Mouse (Mus musculus): ENCODE measurements around the gene Ntrk3.

The Ntrk3 gene

DNA sequence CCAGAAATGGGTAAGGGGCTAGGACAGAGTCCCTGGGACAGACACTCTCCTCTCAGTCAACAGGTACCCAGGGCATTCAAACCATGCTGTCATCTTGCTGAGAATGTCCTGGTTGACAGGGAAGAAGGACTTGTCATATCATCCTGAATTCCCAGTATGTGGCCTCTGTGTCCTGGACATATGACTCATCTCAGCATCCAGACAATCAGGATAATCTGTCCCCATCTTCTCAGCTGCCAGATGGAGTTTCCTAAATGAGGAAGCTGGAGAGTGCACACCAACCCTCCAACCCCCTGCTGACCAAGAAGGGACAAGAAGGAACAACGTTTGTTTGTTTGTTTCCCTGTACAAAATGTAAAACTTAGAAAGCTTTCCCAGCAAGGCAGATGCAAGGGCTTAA, 156.5 kb downstream of the Ntrk3 start:
- no peak for DNase-seq (ENCODE audit: extremely low read depth, insufficient read length, low spot score)

DNA sequence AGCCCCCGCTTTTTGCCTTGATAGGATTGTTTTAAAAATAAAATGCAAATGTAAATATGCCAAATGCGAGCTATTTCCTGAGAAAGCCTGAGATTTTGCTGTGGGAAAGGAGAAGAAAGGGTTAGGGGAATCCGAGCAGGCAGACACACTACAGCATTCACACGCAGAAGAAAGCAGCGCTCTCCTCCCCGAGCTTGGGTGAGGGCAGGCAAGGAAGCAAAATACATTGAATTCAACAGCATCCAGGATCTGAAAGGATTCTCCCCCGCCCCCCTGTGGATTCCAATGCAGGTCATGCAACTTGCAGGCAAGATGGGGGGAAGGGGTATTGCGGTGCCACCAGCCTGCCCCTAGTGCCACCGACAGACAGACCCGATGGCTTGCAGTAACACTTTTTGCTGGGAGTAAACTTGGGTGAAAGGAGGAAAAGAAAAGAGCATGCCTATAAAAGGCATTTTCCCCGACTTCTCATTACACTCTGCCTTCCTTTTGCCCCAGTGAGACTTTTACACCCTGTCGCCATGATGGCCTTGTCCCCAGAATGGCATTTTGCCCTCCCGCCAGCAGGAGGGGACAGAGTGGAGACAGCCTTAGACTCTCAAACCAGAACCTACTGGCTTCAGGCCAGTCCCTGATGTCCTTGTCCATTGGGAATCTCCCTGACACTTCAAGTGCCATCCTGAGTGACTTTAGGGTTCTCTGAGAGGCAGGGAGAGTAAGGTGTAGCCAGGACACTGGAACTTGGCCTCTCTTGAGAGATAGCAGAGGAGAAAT, 158.2 kb downstream of the Ntrk3 start:
- no peak for DNase-seq (ENCODE audit: extremely low read depth, insufficient read length, low spot score)

DNA sequence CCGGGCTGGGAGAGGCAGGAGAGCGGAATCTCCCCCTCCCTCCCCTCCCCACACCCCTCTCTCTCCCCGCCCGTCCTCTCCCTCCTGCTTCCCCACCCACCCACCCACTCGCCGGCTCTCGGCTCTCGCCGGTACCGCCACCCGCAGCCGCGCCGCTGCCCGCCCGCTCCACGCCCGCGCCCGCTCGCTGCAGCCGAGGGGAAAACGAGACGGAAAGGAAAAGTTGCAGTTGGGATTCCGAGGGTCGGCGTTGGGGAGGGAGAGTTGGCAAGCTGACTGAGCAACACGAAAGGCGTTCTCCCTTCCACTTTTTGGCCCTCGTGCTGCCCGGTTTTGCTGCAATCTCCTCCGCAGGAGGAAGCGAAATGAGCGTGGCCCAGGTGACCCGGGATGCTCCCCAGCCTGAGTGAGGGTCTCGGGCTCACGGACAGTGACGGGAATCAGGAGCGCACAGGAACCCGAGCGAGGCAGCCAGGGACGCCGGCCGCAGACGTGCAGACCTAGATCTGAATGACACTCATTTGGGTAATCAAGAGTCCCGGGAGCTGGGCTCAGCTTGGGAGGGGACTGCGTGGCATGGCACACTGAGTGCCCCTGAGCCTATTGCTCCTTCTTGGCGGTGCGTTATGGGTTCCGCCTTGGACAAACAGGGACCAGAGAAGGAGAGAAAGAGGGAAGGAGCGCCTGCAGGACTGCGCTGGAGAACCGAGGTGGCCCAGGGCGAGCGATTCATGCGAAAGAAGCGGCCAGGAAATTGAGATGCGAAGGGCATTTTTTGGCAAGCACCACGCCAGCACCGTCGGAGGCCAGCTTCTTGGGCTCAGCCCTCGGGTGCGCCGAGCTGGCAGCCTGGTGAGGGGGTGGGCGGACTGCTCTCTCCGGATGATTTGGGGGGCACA, 159.1 kb downstream of the Ntrk3 start:
- no peak for DNase-seq (ENCODE audit: extremely low read depth, insufficient read length, low spot score)

DNA sequence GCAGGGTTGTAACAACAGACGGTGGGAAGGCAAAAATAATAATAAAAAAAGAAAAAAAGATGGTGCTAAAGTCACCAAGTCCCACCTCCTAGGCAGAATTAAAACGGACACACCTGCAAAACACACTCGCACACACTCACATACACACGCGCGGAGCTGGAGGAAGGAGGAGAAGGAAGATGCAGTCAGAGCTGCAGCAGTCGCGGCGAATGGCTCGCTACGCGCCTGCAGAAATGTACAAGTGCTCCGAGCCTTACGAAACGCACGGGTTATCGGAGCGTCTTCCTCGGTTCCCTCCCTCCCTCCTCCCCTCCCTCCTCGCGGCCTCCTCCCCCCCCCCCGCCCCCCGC, 159.7 kb downstream of the Ntrk3 start:
- no peak for DNase-seq (ENCODE audit: extremely low read depth, insufficient read length, low spot score)

DNA sequence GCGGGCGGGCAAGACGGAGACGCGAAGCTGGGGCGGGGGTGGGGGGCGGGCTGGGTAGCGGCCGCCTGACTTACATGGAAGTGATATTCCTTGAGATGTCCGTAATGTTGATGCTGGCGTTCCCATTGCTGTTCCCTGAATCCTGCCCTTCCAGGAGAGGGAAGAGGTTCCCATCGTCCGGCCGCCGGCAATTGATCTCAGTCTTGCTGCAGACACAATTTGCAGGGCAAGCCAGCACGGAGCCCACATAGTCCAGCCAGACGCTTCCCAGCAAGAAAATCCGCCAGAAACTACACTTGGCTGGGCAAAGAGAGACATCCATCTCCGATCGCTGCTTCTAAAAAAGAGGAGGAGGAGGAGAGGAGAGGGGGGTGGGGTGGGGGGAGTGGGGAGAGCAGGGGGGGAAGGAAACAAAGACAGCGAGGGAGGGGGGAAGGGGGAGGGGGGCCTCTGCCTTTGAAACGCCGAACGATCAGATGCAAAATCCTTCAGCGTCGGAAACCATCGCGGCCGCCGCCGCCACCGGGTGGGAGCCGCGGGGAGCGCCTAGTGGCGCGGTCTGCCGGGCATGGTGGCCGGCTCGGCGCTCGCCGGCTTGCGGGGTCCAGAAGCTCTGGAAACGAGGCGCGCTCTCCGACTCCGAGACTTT, 160.2 kb downstream of the Ntrk3 start:
- DNase-seq (ENCODE audit: extremely low read depth, insufficient read length, low spot score): no peak

DNA sequence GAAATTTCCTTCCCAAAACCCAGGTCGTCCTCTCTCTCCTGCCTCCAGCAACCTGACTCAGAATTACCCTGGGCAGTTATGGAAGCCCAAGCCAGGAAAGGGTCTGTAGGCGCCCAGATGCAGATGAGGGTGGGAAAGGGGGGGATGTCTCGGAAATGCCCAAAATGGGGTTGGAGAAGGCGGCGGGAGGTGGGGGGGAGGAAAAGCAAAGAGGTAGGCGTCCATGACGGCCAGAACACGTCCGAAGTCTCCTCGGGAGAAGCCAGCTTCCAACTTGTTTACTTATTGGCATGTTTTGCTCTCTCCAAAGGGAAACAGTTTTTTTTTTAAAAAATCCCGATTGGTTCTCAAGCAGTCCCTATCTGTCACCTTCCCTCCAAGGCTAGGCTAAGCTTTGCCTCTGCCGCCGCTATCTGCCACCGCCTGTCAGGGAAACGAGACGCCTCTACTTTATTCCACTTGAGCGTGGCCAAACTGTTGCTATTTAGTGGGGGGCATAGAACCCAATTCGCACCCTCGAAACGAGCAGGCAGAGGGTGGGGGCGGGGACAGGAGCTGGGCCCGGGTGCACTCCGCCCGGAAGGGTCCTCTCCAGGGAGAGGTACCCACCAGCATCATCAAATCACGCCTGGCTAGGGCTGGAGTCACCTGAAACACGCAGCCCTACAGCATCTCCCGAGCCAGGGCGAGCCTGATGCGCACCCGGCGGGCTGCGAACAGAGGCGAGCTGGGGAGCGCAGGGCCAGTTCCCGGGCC, 160.9 kb downstream of the Ntrk3 start:
- DNase-seq (ENCODE audit: extremely low read depth, insufficient read length, low spot score): no peak

DNA sequence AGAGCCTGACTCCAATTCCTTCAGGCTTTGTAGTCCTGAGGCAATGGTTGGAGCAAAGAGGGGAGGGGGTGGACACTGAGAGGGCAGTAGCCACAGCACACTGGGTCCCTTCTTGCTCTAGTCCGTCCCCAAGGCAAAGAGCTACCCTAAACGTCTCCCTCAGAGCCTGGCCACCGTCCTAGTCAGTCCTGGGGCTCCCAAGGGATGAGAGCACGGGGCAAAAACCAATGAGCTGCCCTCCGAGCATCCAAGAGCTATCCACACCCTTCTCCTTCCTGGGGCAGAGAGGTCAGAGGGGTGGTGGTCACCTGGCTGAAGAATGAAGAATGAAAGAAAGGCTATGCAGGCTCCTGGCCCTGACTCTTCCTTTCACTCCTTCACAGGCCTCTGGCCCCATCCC, 161.6 kb downstream of the Ntrk3 start:
- no peak for DNase-seq (ENCODE audit: extremely low read depth, insufficient read length, low spot score)

DNA sequence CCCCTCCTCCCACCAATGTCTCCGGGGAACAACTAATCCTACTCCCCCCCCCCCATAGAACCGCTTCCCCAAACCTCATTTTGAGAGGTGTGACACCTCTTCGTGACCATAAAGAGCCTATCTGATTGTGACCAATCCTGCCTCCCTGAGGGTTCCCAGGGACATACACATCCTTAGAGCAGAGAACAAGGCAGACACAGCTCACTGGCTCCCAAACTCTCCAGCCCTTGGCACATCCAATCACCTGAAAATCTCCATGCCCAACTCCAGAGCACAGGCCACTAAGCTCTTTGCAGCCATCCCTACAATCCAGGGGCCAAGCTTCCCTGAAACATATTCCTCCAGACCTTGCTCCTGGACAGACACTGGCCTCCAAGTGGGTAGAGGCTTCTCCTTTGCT, 162.3 kb downstream of the Ntrk3 start:
- DNase-seq (ENCODE audit: extremely low read depth, insufficient read length, low spot score): no peak

DNA sequence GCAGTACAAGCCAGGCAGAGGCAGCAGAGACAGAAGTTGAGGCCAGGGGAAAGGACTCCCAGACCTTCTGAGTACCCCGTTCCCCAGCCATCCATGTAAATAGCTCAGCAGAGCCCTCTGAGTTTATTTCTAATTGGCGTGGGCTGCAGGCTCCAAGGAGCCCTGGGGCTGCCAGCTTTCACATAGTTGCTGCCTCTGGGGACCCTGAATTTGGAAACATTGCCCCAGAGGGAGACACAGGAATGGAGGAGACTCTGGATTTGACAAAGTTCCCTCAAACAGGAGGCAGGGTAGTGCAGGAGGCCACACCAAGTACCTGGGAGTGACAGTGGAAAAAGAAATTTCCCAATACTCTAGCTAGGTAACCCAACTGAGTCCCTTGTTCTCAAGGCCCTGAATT, 166.6 kb downstream of the Ntrk3 start:
- no peak for DNase-seq (ENCODE audit: extremely low read depth, insufficient read length, low spot score)

DNA sequence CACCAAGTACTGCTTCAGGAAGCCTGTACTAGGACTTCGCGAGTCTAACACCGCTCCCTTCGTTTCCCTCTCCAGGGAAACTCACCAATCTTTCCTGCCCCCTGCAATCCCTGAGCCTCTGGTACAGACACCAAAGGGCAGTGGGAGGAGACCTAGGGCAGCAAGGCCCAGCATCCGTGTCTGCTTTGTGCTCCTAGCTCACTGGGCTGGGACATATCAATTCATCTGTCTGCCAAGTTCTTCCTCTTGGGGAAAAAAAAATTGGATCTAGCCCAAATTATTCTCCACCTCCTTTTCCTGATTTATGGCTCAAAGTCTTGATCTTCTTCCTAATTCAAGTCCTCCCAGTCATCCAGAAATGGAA, 168.6 kb downstream of the Ntrk3 start:
- no peak for DNase-seq (ENCODE audit: extremely low read depth, insufficient read length, low spot score)

DNA sequence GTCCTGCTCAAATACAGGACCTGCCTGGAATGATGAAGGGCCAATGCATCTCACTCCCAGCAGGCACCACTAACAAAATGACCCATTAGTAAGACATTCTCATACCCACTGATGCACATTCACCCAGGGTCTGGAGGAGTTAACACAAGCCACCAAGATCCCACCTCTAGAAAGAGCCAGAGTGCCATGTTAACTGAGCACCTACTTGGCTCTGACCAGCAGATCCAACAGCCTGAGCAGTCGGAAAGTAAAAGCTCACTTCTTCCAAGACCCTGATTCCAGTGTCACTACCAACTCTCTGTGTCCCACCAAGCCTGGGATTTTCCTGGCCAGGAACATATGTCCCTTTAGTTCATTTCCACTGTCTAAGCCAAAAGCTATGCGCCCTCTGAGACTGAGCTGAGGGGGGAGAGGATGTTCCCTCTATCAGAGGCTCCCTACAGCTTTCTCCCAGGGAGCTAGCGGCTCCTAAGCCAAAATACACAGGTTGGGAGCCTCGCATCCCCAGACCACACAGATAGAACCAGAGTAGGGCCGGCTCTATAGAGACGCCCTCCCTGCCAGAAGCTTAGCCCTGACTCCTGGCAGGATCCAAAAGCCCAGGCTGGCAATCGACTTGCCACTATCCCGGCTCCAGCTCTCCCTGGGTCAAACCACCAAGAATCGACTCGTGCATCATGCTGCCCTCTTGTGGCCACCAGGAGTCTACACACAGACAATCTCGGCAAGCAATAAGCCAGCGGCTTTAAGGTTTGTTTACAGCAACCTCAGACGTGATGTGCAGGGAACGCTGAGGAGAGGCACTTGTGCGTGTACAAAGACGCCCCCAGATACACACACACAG, 169.2 kb downstream of the Ntrk3 start:
- peak; percentile 9 for DNase-seq (ENCODE audit: extremely low read depth, insufficient read length, low spot score)

DNA sequence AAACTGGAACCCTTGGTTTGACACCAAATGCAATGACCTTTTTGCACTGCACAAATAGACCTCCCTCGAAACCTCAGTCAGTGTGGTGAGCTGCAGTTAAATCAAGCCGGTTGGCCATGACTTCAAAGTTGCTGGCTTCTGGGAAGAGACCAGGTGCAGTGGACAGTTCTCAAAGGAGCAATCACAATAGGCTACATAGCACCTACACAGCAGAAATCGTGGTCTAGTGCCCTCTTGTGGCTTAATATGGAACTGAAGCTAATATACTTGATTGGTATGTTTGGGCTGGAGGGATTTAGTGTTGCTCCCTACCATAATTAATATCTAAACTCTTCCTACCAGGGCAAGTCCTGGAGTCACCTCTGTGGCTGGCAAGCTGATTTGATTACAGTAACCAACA, 171.2 kb downstream of the Ntrk3 start:
- no peak for DNase-seq (ENCODE audit: extremely low read depth, insufficient read length, low spot score)

DNA sequence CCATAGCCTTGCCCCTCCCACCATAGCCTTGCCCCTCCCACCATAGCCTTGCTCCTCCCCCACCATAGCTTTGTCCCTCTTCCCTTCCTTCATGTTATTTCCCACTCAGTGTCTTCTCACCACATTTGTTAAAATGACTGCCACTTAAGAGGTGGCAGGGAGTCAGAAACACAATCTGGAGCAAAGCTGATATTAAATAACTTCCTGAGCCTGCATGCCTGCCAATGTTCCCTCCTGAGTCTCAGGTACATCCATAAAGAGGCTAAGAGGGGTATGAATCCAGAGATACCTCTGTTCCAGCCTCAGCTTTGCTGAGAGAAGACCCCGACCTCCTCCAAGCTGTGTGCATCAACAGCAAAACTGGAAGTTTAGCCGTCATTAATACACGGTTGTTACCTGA, 172.4 kb downstream of the Ntrk3 start:
- no peak for DNase-seq (ENCODE audit: extremely low read depth, insufficient read length, low spot score)

DNA sequence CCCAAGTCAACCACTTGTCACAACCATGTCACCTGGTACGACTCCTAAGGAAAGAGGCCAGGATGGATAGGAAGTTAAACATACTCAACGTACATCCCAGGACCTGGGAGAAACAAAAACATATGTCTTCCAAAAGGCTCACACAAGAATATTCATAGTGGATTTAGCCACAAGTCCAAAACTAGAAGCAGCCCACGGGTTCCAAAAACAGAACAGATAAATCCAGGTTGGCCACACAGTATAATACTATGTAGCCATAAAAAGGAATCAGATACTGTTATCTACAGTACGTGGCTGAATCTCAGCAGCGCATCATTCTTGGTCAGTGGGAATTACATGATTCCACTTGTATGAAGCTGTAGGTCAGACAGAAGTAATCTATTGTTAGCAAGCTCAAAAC, 179.3 kb downstream of the Ntrk3 start:
- DNase-seq (ENCODE audit: extremely low read depth, insufficient read length, low spot score): no peak

DNA sequence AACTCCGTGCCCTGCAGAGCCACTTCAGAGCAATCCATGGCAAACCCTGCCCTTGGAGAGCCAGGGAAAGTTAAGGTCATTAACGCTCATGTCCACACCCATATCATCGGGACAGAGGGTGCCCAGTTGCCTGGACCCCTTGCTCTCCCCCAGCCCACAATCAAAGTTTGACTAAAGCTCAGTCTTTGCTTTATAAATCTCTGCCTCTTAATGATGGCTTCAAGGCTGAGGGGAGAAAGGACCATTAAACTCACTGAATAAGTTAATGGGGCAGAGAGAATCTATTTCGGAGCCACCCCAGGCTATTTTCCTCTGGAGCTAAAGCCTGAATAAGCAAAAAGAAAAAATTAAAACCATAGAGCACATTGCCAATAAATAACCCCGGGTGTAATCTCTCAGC, 182.3 kb downstream of the Ntrk3 start:
- no peak for DNase-seq (ENCODE audit: extremely low read depth, insufficient read length, low spot score)

DNA sequence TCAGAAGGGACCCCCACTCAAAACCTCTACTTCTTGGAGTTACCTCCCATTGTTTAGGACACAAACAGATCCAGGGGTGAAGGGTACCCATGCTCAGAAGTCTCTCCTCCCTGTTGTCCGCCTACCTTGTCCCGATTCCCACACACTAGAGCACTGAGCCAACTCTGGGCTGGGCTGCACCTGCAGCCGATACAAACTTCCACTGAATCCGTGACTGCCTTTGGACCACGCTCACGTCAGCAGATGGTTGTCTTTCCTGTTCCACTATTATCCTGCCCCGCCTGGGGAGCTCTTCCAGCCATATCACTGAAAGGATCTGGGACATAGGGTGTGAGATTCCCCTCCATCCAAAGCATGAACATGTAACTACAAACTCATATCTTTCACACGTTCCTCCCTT, 188.4 kb downstream of the Ntrk3 start:
- DNase-seq (ENCODE audit: extremely low read depth, insufficient read length, low spot score): no peak

DNA sequence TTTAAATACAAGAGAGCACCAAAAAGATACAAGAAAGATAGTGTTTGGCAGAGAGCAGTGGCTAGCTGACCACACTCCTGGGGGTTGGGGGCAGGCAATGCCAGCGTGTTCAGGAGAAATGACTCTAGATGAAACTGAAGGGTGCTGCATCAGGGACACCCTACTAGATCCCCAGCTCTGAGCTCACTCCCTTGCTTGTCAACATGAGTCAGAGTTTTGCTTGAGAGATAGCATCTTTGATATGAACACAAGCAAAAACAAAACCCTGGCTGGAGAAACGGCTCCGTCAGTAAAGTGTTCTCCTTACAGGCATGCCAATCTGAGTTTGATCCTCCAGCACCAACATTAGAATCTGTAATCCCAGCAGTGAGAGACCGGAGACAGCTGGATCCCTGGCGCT, 189.1 kb downstream of the Ntrk3 start:
- DNase-seq (ENCODE audit: extremely low read depth, insufficient read length, low spot score): no peak

DNA sequence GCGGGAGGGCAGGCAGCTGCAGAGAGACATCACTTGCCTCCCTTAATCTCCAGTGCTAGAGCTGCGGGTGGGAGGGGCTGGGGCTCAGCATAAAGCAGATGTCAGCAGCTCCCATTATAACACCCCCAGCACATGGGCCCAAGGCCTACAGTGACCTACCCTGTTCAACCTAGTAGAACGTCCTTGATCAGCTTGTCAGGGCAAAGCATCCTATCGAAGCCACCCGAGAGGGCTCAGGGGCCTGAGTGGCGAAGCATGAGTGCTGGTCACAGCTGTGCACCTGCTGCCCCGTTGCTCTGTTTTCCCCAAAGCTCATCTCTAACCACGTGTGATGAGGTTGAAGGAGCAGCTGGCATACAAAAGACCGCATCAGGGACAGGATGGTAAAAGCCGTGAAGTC, 191.3 kb downstream of the Ntrk3 start:
- no peak for DNase-seq (ENCODE audit: extremely low read depth, insufficient read length, low spot score)

DNA sequence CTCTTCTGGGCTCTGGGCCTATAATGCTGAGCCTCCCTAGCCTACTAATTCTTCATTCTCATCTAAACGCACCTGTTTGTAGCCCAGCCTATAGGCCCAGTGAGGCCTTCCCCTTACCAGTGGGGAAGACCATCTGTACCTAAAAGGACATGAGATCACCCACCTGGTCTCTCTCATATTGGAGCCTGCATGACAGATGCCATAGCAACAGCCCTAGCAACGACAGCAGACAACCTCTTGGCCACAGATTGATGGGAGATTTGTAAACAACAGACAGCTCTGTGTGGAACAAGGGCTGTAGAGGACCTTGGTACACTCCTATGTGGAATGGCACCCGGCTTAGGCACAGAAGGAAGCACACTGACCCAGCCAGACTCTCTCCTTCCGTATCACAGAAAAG, 195.3 kb downstream of the Ntrk3 start:
- no peak for DNase-seq (ENCODE audit: extremely low read depth, insufficient read length, low spot score)

DNA sequence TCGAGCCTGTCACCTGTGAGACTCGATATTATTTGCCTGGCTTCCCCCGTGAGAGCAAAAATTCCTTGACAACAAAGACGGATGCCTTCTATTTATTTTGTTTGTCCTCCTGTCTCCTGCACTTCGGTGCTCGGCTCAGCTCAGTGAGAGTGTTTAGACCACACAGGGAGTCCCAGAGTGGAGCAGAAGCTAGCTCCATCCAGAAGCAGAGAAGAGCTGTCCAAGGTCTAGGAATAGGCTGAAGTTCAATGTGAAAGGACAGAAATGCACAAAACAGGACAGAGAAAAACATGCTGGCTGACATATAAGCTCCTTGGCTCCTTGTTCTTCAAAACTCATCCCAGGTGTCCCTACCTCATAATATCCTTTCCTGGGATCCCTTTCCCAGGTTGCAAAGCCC, 207.5 kb downstream of the Ntrk3 start:
- DNase-seq (ENCODE audit: extremely low read depth, insufficient read length, low spot score): no peak
